Mouse (Mus musculus): ENCODE measurements around the gene Itpr3. TPM values are rescaled to one million over a fixed set of nuclear protein-coding genes. Genes with fewer than 3 reads are reported as not detected.

The Itpr3 gene
- total RNA-seq, 2 experiments from 2014 or later = 4.2 to 5.7 TPM

DNA sequence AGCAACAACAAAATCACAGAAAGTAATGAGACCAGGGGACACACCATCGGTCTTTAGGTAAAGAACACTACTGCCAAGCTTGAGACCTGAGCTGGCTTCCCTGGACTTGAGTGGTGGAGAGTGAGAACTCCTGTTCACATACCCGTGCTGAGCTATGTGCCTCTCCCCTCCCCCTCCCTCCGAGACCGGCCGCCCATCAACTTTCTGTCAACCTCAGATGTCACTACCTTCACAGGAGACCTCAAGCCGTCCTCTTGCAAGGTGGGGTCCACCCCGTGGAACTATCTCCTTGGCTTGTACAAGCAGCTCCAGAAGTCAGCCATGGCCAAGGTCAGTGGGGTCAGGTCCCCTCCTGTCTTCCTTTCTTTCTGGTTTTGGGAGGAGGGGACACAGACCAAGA lies 24.8 kb upstream of the Itpr3 start:
- intact Hi-C loops (cut with DNase I; ENCODE audit: low total_unique reads) = loop anchor here (5.0 kb wide), 1 partner anchor 90 kb away; no protein-coding TSS in a partner anchor
- no peak for DNase-seq

DNA sequence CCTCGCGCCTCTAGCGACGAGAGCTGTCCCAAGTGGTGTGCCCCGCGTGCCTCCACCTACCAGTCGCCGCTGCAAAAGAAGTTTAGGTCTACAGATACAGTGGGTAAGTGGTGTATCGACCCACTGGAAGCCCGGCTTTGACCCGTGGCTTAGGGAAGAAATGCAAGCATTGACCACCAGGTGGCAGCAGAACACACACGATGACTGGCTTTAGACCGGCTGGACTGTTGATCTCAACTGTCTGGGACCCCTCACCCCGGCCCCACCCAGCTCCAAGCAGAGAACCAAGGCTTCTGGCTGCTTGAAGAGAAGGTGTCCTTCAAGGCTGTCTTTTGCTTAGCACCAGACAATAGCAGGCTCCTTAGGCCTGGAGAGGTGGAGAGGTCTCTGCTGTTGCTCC lies 24.2 kb upstream of the Itpr3 start:
- intact Hi-C loops (cut with DNase I; ENCODE audit: low total_unique reads) = loop anchor here (5.0 kb wide), 1 partner anchor 89 kb away; no protein-coding TSS in a partner anchor
- DNase-seq = peak; percentile 75

DNA sequence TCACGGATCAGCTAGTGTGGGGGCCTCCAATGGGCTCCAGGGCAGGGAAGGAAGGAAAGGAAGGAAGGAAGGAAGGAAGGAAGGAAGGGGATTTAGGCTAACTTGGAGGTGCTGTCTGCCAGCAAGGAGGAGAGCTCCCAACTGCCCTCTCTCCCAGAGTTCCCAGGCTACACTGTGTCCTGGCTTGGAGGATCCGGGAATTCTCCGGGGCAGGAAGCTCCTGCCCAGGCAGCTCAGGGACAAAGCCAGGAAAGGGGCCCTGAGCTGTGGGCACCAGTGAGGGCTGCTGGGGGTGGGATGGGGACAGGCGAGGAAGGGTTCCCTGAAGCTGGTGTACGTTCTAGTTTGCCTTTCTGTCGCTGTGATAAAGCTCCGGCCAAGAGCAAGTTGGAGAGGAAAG lies 20.6 kb upstream of the Itpr3 start:
- intact Hi-C loops (cut with DNase I; ENCODE audit: low total_unique reads) = loop anchor here (5.0 kb wide), 2 partner anchors 51 to 481 kb away; no protein-coding TSS in a partner anchor
- no peak for DNase-seq

DNA sequence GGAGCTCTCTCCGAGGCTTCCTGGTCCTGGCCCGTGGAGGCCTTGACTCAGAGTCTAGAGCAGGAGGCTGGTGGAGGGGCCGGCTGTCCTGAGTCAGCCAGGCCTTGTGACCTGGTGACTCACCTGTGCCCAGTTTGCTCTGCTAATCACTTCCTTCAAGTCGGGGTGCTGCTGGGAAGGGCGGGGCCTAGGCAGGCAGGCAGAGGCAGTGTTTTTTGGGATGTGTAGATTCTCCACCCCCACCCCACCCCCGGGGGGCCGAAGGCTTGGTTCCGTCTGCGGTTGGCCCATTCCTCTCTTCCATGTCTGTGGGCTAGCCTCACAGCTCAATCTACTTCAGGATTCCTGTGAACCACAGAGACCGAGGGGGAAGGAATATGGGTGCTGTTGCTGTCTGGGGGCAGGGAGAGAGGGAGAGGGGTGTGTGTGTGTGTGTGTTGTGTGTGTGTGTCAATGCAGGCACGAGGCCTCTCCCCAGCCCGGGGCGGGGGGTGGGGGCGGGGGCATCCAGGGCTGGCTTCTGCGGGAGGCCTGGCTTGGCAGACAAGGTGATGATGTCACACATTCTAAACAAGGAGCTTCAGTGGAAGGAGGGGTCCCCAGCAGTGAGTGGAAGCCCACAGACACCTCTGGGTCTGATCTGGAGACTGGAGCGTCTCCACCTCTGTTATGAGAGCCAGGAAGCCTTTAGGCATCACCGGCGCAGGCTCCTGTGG lies 18.6 kb upstream of the Itpr3 start:
- no peak for DNase-seq
- intact Hi-C loops (cut with DNase I; ENCODE audit: low total_unique reads) = loop anchor here (5.0 kb wide), 2 partner anchors 49 to 479 kb away; no protein-coding TSS in a partner anchor

DNA sequence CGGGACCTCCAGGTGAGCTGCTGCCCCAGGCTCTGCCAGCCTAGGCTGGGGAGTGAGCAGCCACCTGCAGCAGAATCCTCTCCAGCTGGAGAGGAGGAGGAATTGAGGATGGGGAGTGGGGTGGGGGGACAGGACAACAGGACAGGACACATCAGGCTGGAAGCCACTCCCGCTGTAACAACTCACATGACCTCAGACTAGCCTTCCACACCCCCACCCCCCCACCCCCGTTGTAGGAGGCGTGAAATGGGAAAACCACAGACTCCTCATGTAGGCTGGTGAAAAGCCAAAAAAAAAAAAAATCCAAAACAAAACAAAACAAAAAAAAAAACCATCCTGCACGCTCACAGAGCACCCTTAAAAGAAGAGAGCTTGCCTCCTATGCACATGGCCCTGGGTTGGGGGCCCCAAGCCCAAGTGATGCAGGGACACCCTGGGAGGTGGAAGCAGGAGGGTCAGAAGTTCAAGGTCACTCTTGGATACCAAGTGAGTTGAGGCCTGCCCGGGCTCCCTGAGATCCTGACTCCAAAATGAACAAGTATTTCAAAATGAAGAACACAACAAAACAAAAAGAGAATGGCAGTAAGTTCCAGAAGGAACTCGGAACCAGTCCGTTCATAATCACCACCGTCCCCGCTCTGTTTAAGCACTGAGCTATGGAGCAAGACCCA lies 17.5 kb upstream of the Itpr3 start:
- intact Hi-C loops (cut with DNase I; ENCODE audit: low total_unique reads) = loop anchor here (5.0 kb wide), 2 partner anchors 48 to 478 kb away; no protein-coding TSS in a partner anchor
- DNase-seq = no peak

DNA sequence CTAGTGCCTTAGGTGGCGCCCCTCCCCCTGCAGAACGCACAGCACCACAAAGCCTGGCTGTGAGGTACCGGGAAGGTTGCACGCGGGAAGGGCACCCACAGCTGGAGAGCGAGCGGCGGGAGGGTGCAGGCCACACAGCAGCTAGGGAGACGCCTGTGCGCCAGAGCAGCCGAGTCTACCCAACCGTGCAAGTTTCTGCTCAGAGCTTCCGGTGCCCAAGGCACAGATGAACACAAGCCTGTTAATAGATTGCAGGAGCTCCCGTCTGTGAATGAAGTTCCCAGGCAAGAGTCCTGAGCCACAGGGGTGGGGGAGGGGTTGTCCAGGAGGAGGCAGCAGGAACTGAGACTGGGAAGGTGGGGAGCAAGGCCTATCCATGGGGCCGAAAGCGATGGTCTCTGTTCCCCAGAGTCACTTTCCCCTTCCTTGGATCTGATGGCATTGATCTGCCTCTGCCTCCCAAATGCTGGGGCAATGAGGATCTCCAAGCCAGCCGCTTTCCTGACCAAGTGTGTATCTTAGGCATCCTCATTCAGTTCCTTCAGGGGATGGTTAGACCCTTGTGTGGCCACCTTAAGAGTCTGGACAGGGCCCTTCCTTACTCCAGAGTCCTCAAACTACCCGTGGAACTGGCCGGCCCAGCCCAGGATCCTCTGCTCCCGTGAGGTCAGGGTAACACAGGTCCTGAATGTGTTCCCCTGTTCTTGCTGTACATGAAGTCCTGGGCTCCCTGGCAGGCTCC lies 16.6 kb upstream of the Itpr3 start:
- DNase-seq = no peak
- intact Hi-C loops (cut with DNase I; ENCODE audit: low total_unique reads) = no loop called here

DNA sequence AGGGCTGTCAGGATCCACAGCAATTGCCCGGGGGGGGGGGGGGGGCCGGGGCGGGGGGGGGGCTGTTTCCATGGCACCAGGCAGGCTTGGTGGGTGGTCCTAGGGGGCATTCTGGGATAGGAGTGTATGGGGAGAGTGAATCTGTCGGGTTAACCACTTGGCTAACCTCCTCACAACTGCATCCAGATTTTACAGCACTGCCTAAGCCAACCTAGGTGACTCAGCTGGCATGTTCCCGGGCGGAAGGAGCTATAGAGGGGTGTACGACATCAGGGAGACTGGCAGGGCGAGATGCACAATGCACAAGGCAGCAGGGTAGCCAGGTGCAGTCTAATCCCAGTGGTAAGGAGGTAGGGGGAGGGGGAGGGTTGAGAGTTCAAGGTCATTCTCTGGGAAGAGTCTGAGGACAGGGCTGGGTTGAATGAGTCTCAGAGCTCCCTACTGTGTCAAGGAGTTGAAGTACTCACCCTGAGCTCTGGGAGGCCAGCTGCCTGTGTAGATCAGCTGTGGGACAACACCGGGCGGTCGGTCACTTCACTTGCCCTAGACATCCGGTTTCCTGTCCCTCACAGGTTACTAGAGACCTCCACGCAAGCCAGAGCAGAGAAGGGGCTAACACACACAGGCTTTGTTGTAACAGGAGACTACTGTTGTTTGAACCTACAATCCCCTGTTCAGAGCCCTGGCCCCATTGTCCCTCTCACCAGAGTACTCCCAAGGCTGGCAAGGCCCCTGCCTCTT lies 15.9 kb upstream of the Itpr3 start:
- intact Hi-C loops (cut with DNase I; ENCODE audit: low total_unique reads) = no loop called here

DNA sequence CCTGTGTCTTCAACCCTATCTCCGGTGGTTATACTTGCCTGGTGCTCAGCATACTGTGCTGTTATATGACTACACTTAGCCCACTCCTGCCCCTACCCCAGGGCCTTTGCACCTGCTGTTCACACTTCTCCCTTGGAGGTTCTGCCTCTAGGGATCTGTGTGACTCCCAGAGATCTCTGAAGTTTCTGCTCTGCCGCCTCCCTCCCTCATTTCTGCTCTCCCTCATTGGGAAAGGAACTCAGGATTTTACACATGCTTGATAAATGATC lies 15.4 kb upstream of the Itpr3 start:
- no peak for DNase-seq

More for the DNA sequence above, 15.9 kb upstream of the Itpr3 start:
- DNase-seq = no peak

DNA sequence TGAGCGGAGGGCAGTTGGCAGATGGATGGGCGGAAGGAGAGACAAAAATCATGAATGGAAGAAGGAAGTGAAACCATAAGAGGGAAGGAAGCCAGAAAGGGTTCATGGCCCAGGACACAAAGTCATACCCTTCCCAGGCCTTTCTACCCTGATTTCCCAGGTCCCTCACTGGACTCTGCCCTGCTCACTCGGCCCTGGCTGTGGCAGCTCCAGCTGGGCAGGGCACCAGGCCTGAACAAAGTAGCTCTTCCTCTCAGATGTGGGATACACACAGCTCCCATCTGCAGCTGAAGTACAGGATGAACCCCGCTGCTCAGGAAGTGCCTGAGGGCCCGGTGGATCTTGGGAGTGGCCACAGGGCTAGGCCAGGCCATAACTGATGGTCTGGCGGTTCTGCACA lies 14.3 kb upstream of the Itpr3 start:
- intact Hi-C loops (cut with DNase I; ENCODE audit: low total_unique reads) = no loop called here
- no peak for DNase-seq

More for the DNA sequence above, 15.4 kb upstream of the Itpr3 start:
- intact Hi-C loops (cut with DNase I; ENCODE audit: low total_unique reads) = no loop called here

DNA sequence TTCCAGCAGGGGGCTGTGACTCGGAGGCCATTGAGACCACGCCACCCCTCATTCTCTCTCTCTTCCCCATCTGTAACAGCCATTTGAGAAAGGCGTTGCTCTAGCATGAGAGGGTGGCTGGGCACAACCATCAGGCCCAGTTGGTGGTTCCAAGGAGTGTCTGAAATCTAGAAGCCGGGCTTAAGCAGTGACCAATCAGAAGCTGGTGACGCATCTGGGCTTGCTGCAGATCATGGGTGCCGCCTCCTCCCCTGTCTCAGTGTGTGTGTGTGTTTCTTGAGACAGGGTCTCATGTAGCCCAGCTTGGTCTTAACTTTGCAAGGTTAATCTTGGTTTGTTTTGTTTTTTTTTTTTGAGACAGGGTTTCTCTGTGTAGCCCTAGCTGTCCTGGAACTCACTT lies 11.9 kb upstream of the Itpr3 start:
- no peak for DNase-seq
- intact Hi-C loops (cut with DNase I; ENCODE audit: low total_unique reads) = no loop called here

DNA sequence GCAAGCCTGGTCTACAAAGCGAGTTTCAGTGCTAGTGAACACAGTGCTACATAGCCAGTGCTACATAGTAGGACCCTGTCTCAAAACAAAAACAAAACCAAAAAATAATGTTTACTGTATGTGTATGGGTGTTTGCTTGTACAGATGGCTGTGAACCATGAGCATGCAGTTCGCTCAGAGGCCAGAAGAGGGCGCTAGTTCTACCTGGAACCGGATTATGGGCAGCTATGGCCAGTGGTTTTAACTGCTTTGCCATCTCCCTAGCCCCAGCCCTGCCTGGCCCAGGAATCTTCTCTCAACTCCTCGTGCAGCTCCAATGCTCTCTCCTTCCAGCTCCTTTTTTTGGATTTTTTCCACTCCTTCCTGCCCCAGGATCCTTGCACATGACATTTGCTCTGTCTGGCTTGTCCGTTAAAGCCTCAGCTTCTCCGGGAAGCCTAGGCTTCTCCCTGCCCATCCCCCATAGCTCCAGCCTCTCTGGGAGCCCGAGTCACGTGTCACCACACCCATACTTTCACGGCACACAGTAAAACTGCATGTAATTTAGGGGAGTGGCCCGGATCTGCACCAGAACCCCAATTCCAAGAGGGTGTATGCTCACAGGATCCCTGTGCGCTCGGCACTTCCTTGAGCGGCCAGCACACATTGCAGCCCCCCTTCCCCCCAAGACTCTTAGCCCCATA lies 9.2 kb upstream of the Itpr3 start:
- intact Hi-C loops (cut with DNase I; ENCODE audit: low total_unique reads) = no loop called here
- no peak for DNase-seq

DNA sequence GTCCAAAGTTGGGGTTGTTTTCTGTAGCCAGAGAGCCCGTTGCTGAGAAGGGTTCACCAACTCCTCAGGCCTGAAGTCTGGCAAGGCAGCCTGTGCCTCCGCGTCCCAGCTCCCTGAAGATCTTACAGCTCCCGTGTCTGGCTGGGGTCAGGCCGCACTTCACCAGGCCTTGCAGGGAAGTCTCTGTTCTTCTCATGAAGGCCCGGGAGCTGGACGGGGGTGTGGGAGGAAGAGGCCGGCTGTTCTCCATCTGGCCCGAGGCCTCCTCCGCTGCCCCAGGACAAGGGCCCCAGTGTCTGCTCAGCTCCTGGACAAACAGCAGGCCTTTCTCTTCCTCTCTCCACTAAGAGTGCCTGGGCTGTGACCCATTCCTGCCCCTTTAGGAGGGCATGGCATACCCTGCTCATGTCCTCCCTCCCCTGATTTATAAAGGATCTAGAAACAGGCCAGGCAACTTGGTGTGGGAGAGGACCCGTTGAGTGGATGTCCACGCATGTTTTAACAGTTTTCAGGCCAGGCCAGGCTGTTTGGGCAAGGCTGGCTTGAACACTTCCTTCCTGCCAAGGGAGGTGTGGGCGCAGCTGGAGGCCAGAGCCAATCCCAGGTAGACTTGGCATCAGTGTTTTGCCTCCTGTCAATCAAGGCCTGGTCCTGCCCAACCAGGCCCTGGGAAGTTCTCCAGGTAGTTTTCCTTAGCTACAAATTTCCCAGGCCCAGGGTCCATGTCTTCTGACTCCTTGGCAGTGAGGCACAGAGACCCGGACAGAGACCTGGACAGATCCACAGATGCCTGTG lies 8.5 kb upstream of the Itpr3 start:
- DNase-seq = peak; percentile 46

DNA sequence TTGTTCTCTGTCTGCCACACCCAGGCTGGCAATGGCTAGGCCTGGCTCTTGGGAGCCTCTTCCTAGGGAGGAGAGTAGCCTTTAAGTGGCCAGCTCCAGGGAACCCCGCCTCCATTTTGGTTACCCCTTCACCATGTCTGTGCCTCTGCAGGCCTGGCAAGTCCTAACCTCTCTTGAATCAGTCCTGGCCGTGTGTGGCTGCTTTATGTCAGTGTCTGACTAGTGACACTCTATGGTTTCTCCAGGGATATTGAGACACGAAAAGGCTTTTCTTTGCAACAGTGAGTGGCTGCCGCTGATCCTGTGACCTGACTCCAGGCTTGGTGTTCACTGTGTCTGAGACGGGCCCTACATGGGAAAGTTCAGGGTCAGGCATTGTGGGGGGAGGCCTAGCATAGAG lies 6.3 kb upstream of the Itpr3 start:
- intact Hi-C loops (cut with DNase I; ENCODE audit: low total_unique reads) = no loop called here
- DNase-seq = no peak

More for the DNA sequence above, 8.5 kb upstream of the Itpr3 start:
- intact Hi-C loops (cut with DNase I; ENCODE audit: low total_unique reads) = no loop called here

DNA sequence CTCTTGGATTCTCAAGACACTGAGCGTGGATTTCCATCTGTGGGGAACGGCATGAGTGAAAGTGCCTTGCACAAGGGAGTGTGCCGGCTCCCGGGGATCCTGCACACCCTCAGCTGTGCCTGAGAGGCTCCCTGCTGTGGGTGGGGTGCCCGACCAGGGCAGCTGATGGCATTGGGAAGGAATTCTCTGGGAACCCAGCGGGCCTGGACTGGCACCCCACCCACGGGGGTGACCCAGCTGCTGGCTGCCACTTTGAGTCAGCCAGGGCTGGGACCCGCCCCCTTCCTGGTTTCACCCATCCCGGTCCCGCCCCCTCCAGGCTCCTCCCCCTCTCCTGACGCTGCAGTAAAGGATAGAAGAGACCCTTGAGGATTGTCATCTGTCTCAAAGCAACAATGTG lies 5.6 kb upstream of the Itpr3 start:
- peak; percentile 73 for DNase-seq
- intact Hi-C loops (cut with DNase I; ENCODE audit: low total_unique reads) = no loop called here

DNA sequence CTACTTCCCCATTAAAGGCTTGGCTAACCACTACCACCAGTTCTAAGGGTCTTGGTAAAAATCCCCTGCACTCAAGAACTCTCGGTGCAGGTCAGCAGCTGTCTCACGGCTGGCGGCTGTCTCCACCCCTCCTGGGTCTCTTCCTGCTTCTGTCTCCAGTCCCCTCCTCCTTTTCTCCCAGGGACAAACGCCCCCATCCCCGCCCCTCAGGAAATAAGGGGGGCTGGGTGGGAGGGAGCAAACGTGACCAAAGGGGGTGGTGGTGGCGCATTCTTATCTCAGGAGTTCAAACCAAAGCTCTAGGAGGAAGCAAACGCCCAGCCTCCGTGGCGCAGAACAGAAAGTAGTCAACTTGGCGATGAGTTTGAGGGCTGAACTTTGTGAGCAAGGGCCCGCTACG lies 934 bp upstream of the Itpr3 start:
- peak; percentile 50 for DNase-seq
- intact Hi-C loops (cut with DNase I; ENCODE audit: low total_unique reads) = no loop called here

DNA sequence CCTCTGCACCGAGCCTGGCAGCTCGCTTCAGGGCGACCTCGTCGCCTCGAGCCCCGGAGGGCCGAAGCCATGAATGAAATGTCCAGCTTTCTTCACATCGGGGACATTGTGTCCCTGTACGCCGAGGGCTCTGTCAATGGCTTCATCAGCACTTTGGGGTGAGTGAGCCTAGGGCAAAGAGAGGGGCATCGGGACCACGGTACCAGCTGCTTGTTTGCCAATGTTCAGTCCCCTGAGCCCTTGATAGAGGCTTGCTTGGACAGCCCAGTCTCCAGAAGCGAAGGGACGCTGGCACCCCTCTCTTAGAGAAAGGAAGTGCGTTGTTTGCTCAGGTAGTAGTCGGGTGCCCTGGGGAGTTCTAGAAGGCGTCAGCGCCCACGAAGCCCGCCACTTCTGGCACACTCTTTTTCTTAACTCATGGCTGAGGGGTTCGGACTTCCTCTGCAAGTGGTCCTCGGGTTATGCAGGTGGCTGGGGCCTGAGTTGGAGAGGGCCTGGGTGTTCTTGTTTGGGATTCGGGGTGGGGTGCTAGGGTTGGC lies 482 bp downstream of the Itpr3 start:
- no peak for DNase-seq
- intact Hi-C loops (cut with DNase I; ENCODE audit: low total_unique reads) = no loop called here

DNA sequence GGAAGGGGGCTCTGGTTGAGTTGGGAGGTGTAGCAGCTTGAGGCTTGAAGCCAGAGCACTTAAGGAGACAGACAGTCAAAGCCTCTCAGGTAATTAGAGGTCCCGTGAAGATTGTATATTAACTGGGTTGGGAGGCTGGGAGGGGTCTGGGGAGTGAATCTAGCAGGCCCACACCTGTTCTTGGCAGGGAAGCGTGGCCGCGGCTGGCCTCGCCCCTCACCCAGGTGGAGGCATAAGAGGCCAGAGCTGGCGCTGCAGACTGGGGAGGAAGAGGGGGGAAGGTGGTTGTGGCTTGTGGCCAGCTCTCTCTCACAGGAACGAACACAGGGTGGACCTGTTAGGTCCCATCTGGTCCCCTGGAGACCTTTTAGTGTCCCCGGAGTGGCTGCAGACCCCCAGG lies 3.6 kb downstream of the Itpr3 start:
- DNase-seq = no peak
- intact Hi-C loops (cut with DNase I; ENCODE audit: low total_unique reads) = no loop called here

DNA sequence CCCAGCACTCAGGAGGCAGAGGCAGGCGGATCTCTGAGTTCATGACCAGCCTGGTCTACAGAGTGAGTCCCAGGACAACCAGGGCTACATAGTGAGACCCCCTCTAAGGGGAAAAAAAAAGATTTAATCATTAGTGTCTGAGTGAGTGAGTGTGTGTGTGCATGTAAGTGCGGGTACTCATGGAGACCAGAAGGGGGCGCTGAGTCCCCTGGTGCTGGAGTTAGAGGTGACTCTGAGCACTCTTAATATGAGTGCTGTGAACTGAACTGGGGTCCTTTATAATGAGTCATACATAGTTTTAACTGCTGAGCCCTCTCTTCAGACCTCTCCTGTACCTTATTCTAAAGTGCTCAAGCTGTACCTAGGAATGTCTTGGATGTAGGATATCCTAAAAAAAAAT lies 4.6 kb downstream of the Itpr3 start:
- no peak for DNase-seq
- intact Hi-C loops (cut with DNase I; ENCODE audit: low total_unique reads) = no loop called here
